Mouse (Mus musculus): ENCODE measurements at regions not wholly inside any gene's neighbourhood (a gene's known extent, or its start where the extent isn't known, plus 50 kb on each side); places are given as distances from the start of the nearest gene placed in this dataset.

GRCm38 (mm10) chr10:37314746-37315430, 176.2 kb upstream of the Marcks start:
- no peak for TF ChIP-seq CTCF (IDR thresholded peaks at IDR 0.05; ENCODE audit: borderline replicate concordance, control insufficient read depth, extremely low read depth, insufficient read depth, low read length, poor library complexity)
- TF ChIP-seq POLR2A (IDR thresholded peaks at IDR 0.05; ENCODE audit: control insufficient read depth, extremely low read depth, insufficient read depth, low read length, poor library complexity), result no peak

GRCm38 (mm10) chr10:37313461-37313860, 174.7 kb upstream of the Marcks start:
- Histone ChIP-seq H3K36me3 (ENCODE audit: control insufficient read depth, insufficient read depth, low read length) (no peaks in the 10 kb centered on the region), H3K27me3 (ENCODE audit: control insufficient read depth, insufficient read depth, low read length) (no peaks in the 10 kb centered on the region), H3K4me1 (replicated peaks; ENCODE audit: control insufficient read depth, insufficient read depth, low read length) (no peaks in the 10 kb centered on the region), H3K4me3 (ENCODE audit: control insufficient read depth, insufficient read depth, low read length) (no peak overlapping the region), H3K27ac (ENCODE audit: control insufficient read depth, insufficient read depth, low read length) (no peak overlapping the region)
- TF ChIP-seq CTCF (IDR thresholded peaks at IDR 0.05; ENCODE audit: borderline replicate concordance, control insufficient read depth, extremely low read depth, insufficient read depth, low read length, poor library complexity), result no peak
- TF ChIP-seq POLR2A (IDR thresholded peaks at IDR 0.05; ENCODE audit: control insufficient read depth, extremely low read depth, insufficient read depth, low read length, poor library complexity), result no peak
- DNase-seq, result no peak

More at GRCm38 (mm10) chr10:37314746-37315430, 176.2 kb upstream of the Marcks start:
- DNase-seq, result no peak
- Histone ChIP-seq H3K27ac (ENCODE audit: control insufficient read depth, insufficient read depth, low read length) (no peak overlapping the region), H3K27me3 (ENCODE audit: control insufficient read depth, insufficient read depth, low read length) (no peaks in the 10 kb centered on the region), H3K36me3 (ENCODE audit: control insufficient read depth, insufficient read depth, low read length) (no peaks in the 10 kb centered on the region), H3K4me3 (ENCODE audit: control insufficient read depth, insufficient read depth, low read length) (no peak overlapping the region), H3K4me1 (replicated peaks; ENCODE audit: control insufficient read depth, insufficient read depth, low read length) (no peaks in the 10 kb centered on the region)
- 72% methylated on average over 5 of the region's 5 CpGs for WGBS

- Histone ChIP-seq H3K27ac (ENCODE audit: control insufficient read depth, insufficient read depth, low read length) (no peak overlapping the region), H3K36me3 (ENCODE audit: control insufficient read depth, insufficient read depth, low read length) (no peaks in the 10 kb centered on the region), H3K27me3 (ENCODE audit: control insufficient read depth, insufficient read depth, low read length) (no peaks in the 10 kb centered on the region), H3K4me1 (replicated peaks; ENCODE audit: control insufficient read depth, insufficient read depth, low read length) (no peaks in the 10 kb centered on the region), H3K4me3 (ENCODE audit: control insufficient read depth, insufficient read depth, low read length) (no peak overlapping the region)
- no peak for DNase-seq
- TF ChIP-seq CTCF (IDR thresholded peaks at IDR 0.05; ENCODE audit: borderline replicate concordance, control insufficient read depth, extremely low read depth, insufficient read depth, low read length, poor library complexity) (no peak), POLR2A (IDR thresholded peaks at IDR 0.05; ENCODE audit: control insufficient read depth, extremely low read depth, insufficient read depth, low read length, poor library complexity) (no peak)
- WGBS, result 95% methylated on average over 2 of the region's 2 CpGs
These were observed 171.7 kb upstream of the Marcks start for GRCm38 (mm10) chr10:37310266-37310945.

- Histone ChIP-seq H3K36me3 (ENCODE audit: control insufficient read depth, insufficient read depth, low read length) (no peaks in the 10 kb centered on the region), H3K4me3 (ENCODE audit: control insufficient read depth, insufficient read depth, low read length) (no peak overlapping the region), H3K27ac (ENCODE audit: control insufficient read depth, insufficient read depth, low read length) (peak overlapping the region; percentile 100), H3K27me3 (ENCODE audit: control insufficient read depth, insufficient read depth, low read length) (no peaks in the 10 kb centered on the region), H3K4me1 (replicated peaks; ENCODE audit: control insufficient read depth, insufficient read depth, low read length) (no peaks in the 10 kb centered on the region)
- DNase-seq, result peak; percentile 53
- TF ChIP-seq CTCF (IDR thresholded peaks at IDR 0.05; ENCODE audit: borderline replicate concordance, control insufficient read depth, extremely low read depth, insufficient read depth, low read length, poor library complexity), result no peak
- no peak for TF ChIP-seq POLR2A (IDR thresholded peaks at IDR 0.05; ENCODE audit: control insufficient read depth, extremely low read depth, insufficient read depth, low read length, poor library complexity)
- WGBS, result 5% methylated on average over 2 of the region's 2 CpGs
These were observed 165.9 kb upstream of the Marcks start for GRCm38 (mm10) chr10:37304656-37305055.

- 96% methylated on average over 5 of the region's 5 CpGs for WGBS
- DNase-seq, result no peak
- H3K4me3 ChIP-seq (ENCODE audit: control insufficient read depth, insufficient read depth, low read length), result no peak overlapping the region
These were observed 161.6 kb upstream of the Marcks start for GRCm38 (mm10) chr10:37300181-37300889.

GRCm38 (mm10) chr10:37298689-37299421, 160.1 kb upstream of the Marcks start:
- no peaks in the 10 kb centered on the region for H3K27me3 ChIP-seq (ENCODE audit: control insufficient read depth, insufficient read depth, low read length)
- 94% methylated on average over 4 of the region's 4 CpGs for WGBS
- H3K4me3 ChIP-seq (ENCODE audit: control insufficient read depth, insufficient read depth, low read length), result no peak overlapping the region
- H3K4me1 ChIP-seq (replicated peaks; ENCODE audit: control insufficient read depth, insufficient read depth, low read length), result no peaks in the 10 kb centered on the region
- no peak for TF ChIP-seq POLR2A (IDR thresholded peaks at IDR 0.05; ENCODE audit: control insufficient read depth, extremely low read depth, insufficient read depth, low read length, poor library complexity)
- TF ChIP-seq CTCF (IDR thresholded peaks at IDR 0.05; ENCODE audit: borderline replicate concordance, control insufficient read depth, extremely low read depth, insufficient read depth, low read length, poor library complexity), result no peak
- no peak for DNase-seq
- no peak overlapping the region for H3K27ac ChIP-seq (ENCODE audit: control insufficient read depth, insufficient read depth, low read length)
- no peaks in the 10 kb centered on the region for H3K36me3 ChIP-seq (ENCODE audit: control insufficient read depth, insufficient read depth, low read length)

More at GRCm38 (mm10) chr10:37300181-37300889, 161.6 kb upstream of the Marcks start:
- Histone ChIP-seq H3K4me1 (replicated peaks; ENCODE audit: control insufficient read depth, insufficient read depth, low read length) (no peaks in the 10 kb centered on the region), H3K27ac (ENCODE audit: control insufficient read depth, insufficient read depth, low read length) (no peak overlapping the region), H3K36me3 (ENCODE audit: control insufficient read depth, insufficient read depth, low read length) (no peaks in the 10 kb centered on the region), H3K27me3 (ENCODE audit: control insufficient read depth, insufficient read depth, low read length) (no peaks in the 10 kb centered on the region)
- TF ChIP-seq POLR2A (IDR thresholded peaks at IDR 0.05; ENCODE audit: control insufficient read depth, extremely low read depth, insufficient read depth, low read length, poor library complexity), result no peak
- TF ChIP-seq CTCF (IDR thresholded peaks at IDR 0.05; ENCODE audit: borderline replicate concordance, control insufficient read depth, extremely low read depth, insufficient read depth, low read length, poor library complexity), result no peak

Data from thymus, adult 2 months (tissue).